Mouse (Mus musculus) spleen, adult 2 months (tissue): Measurements from ENCODE around the gene Prmt1. TPM values are rescaled to one million over a fixed set of nuclear protein-coding genes. Genes with fewer than 3 reads are reported as not detected.

ENCODE experiments used
- DNase-seq, 2 experiments: peaks; one replicate each; pipeline versions ENCODE4 v3.0.0 to v3.0.0-alpha.2; 2012 to 2021; ENCODE audit warnings: low spot score in 2 of 2, low read depth in 1 of 2
- H3K27ac ChIP-seq: fragments of 200-500 bp; 2 replicates; pipeline ENCODE4 v1.5.1; 2012; ENCODE audit warnings: low read length, inconsistent platforms; ENCODE audit not compliant: insufficient read depth
- H3K27me3 ChIP-seq: fragments of 200-500 bp; 2 replicates; pipeline ENCODE4 v1.6.1; 2012; ENCODE audit warnings: mild to moderate bottlenecking, moderate library complexity, low read length, inconsistent platforms; ENCODE audit not compliant: control insufficient read depth, insufficient read depth
- H3K36me3 ChIP-seq: fragments of 200-500 bp; 2 replicates; pipeline ENCODE4 v1.6.1; 2012; ENCODE audit warnings: mild to moderate bottlenecking, low read length, inconsistent platforms; ENCODE audit not compliant: control insufficient read depth, insufficient read depth
- H3K4me1 ChIP-seq: fragments of 200-500 bp; 2 replicates; pipeline ENCODE4 v1.6.1; 2011; ENCODE audit warnings: inconsistent platforms; ENCODE audit not compliant: control insufficient read depth, insufficient read depth, insufficient read length
- H3K4me3 ChIP-seq: fragments of 200-500 bp; 2 replicates; pipeline ENCODE4 v1.5.1; 2011; ENCODE audit warnings: mild to moderate bottlenecking, inconsistent platforms; ENCODE audit not compliant: insufficient read depth, insufficient read length; ENCODE audit errors: extremely low read depth
- CTCF ChIP-seq: fragments of 200-500 bp; IDR thresholded peaks from 2 replicates; pipeline ENCODE4 v1.5.1; 2011; ENCODE audit warnings: mild to moderate bottlenecking, inconsistent platforms; ENCODE audit not compliant: insufficient read depth, insufficient read length, insufficient replicate concordance; ENCODE audit errors: extremely low read depth
- POLR2A ChIP-seq: fragments of 200-500 bp; IDR thresholded peaks from 2 replicates; pipeline ENCODE4 v1.6.1; 2011; ENCODE audit warnings: low read depth, low read length, inconsistent platforms
- WGBS: fragments of 180-500 bp; shearing (Covaris S2); methylation state at CpG from one replicate; pipeline ENCODE4 v1.1.7; 2018; 5-methylcytosine and 5-hydroxymethylcytosine counted together
- polyA plus RNA-seq: library from polyadenylated mRNA; depleted of rRNA; stranded (reverse); fragments of >200 nt; gene quantifications from 2 replicates; pipeline ENCODE4 v1.2.3, GENCODE M21; 2012

Prmt1 gene
- polyA plus RNA-seq, 1 experiment: 109 TPM

DNA sequence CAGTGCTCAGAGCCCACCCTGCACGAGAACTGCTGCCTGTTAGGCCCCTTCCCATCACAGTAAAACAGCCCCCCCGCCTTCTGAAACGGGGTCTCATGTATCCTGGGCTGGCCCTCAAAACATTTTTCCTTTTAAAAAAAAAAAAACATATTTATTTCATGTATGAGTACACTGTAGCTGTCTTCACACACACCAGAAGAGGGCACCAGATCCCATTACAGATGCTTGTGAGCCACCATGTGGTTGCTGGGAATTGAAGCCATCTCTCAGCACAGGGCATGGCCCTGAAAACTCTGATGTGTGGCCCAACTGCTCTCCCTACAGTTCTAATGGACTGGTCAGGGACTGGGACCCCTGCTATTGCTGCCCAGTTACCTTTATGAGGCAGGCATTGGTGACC, 8.1 kb downstream of the Prmt1 start:
- DNase-seq: no peak
- 88% methylated on average over 3 of the region's 3 CpGs for WGBS
- no peak overlapping the region for H3K4me3 ChIP-seq
- H3K36me3 ChIP-seq: peaks cover 35% of the 10 kb centered on the region
- H3K27ac ChIP-seq: no peak overlapping the region
- TF ChIP-seq CTCF (no peak), POLR2A (no peak)
- no peaks in the 10 kb centered on the region for H3K4me1 ChIP-seq
- no peaks in the 10 kb centered on the region for H3K27me3 ChIP-seq

DNA sequence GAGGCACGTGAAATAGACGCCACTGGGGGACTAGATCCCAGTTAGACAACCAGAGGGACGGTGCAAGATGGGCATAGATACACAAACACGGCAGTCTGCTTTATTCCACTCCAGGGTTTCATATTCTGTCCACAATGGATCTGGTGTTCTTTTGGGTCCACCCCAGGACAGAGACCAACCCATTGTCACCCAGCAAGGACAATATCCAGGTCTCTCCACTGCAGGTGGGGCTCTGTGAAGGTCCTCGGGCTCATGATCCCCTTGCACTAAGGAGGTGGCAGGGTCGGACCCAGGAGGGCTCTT, 11.3 kb downstream of the Prmt1 start:
- Histone ChIP-seq H3K4me3 (no peak overlapping the region), H3K36me3 (peaks cover 18% of the 10 kb centered on the region)
- 63% methylated on average over 6 of the region's 6 CpGs for WGBS

DNA sequence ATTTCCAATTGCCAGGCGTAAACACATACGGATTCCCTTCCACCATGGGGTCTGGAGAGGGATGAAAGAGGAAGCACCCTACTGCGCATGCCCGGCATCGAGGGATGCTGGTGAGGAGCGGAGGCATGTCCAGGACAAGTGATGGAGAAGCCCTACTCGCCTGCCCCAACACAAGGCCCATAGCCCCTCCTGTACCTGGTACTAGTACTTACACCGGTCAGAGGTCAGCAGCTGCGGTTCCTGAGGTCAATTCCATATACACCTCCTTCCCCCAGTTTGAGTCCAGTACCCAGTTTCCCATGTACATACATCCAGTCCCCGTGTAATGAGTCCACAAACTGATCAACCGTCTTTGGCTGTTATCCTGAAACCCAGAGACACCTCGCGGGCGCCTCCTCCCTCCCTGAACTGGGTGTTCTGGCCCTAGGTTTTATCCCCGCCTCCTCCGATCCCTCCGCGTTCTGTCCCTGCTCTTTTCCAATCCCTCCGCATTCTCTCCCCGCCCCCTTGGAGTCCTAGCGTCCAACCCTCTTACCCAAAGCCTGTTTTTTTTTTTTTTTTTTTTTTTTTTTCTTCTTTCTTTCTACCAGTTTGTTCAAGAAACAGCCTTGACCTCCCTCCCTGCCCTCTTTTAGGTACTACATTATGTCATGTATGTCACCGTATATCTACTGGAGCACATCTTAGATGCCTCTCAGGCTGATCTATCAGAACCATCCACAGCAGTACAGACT, 11.8 kb downstream of the Prmt1 start, which contains the start of gene Cpt1c:
TSS of gene Cpt1c (minus strand) at position 469 of the 734 bp plus-strand sequence.
- WGBS: 19% methylated on average over 22 of the region's 22 CpGs
- peaks cover 18% of the 10 kb centered on the region for H3K36me3 ChIP-seq
- H3K4me3 ChIP-seq: peak within 1 kb of the TSS; percentile 25; the same call in 1 of the 2 replicates
- H3K27me3 ChIP-seq: no peaks in the 10 kb centered on the region
- DNase-seq: no peak
- no peak for TF ChIP-seq POLR2A
- no peak for TF ChIP-seq CTCF
- H3K27ac ChIP-seq: no peak within 1 kb of the TSS
- H3K4me1 ChIP-seq: peaks cover 10% of the 10 kb centered on the region; the same call in 1 of the 2 replicates

More for the DNA sequence above, 11.3 kb downstream of the Prmt1 start:
- Histone ChIP-seq H3K27ac (no peak overlapping the region), H3K27me3 (no peaks in the 10 kb centered on the region), H3K4me1 (peaks cover 10% of the 10 kb centered on the region; the same call in 1 of the 2 replicates)
- DNase-seq: no peak
- TF ChIP-seq POLR2A (no peak), CTCF (no peak)

DNA sequence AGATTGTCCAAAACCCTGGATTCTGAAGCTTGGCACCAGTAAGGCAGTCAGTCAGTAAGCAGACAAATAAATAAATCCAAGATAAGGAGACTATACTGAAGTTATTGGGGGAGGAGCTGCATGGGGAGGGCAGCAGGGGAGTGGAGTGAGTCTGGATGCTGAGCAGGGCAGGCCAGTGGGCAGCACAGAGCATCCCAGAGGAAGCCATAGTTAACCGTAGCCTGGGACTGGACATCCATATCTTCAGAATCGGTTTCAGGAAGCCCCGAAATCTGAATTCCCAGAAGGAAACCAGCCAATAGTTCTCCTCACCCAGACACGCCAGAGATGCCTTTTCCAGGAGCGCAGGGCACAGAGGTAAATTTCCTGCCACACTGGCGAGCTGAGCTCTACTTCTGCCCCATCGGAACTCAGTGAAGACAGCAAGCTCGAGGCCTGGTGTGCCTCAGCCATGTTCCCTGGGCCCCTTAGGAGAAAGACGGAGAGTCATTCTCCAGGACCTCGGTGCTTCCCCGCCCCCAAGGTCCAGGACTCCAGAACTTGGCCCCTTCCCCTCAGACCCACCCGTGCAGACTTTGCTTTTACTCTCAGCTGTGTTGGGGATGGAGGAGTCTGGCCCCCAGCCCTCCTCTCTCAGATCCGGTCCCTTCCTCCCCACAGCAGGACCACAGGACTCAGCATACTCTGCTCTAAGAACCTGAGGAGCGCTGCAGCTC, 12.8 kb downstream of the Prmt1 start:
- Histone ChIP-seq H3K4me1 (peaks cover 10% of the 10 kb centered on the region; the same call in 1 of the 2 replicates), H3K36me3 (peaks cover 12% of the 10 kb centered on the region), H3K27me3 (no peaks in the 10 kb centered on the region), H3K4me3 (no peak overlapping the region), H3K27ac (no peak overlapping the region)
- WGBS: 70% methylated on average over 14 of the region's 14 CpGs
- TF ChIP-seq POLR2A (no peak), CTCF (no peak)
- DNase-seq: no peak

DNA sequence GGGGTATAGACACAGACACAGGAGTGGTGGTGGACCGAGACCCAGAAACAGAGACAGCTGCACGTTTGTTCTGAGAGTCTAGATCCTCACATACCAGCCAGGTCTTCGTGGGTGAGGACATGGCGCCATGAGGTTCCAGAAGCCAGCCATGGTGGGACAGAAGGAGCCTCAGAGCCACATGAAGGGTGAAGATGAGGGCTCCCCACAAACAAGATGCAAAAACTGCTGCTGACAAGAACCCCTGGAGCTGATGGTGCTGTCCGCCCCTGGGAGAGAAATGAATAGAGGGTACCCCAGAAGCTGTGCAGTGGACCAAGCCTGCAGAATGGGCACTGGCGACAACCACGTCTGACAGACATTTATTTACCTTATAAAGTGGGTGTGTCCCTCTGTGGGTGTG, 15.2 kb downstream of the Prmt1 start:
- Histone ChIP-seq H3K27ac (no peak overlapping the region), H3K4me3 (no peak overlapping the region), H3K36me3 (no peaks in the 10 kb centered on the region; the same call in 1 of the 2 replicates), H3K4me1 (peaks cover 10% of the 10 kb centered on the region; the same call in 1 of the 2 replicates), H3K27me3 (no peaks in the 10 kb centered on the region)
- 75% methylated on average over 7 of the region's 7 CpGs for WGBS
- no peak for TF ChIP-seq CTCF
- TF ChIP-seq POLR2A: no peak
- no peak for DNase-seq

DNA sequence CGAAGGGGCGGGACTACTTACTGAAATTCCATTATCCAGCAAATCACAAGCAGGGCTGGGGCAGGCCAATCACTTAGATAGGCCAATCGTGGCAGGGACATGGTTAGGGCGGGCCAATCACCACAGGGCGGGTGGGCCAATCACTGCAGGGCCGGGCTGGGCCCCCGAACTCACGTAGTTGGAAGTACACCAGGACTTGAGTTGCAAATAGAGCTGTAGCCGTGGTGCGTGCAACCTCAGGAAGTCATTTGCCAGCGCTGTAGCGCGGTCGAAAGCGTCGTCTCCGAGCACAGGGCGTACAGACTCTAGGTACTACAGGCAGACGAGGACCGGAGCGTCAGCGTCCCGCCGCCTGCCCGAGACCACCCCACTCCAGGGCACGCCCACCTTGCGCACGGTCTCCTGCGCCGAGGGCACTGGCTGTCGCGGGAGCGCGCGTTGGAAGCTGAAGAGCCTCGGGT, 16.1 kb downstream of the Prmt1 start:
- peak; percentile 50 to 61 for DNase-seq
- Histone ChIP-seq H3K27ac (no peak overlapping the region), H3K36me3 (no peaks in the 10 kb centered on the region), H3K4me3 (peak overlapping the region; percentile 37), H3K27me3 (no peaks in the 10 kb centered on the region), H3K4me1 (peaks cover 10% of the 10 kb centered on the region; the same call in 1 of the 2 replicates)
- TF ChIP-seq POLR2A: no peak
- TF ChIP-seq CTCF: no peak
- 1% methylated on average over 36 of the region's 36 CpGs for WGBS
